Mouse (Mus musculus): ENCODE measurements around the gene Nanos1.

GRCm38 (mm10) chr19:60799867-60800569, 44.2 kb downstream of the Nanos1 start:
- no peak for TF ChIP-seq CTCF (conservative IDR thresholded peaks at IDR 0.05; ENCODE audit: insufficient read depth, insufficient read length, low read depth, low read length)
- no peak for TF ChIP-seq POLR2A (IDR thresholded peaks at IDR 0.05; ENCODE audit: low read depth, low read length)
